Mouse (Mus musculus) neutrophil, adult 83 days (primary cell): ENCODE data around the gene Tbp. TPM values are rescaled to one million over a fixed set of nuclear protein-coding genes. Genes with fewer than 3 reads are reported as not detected.

Experiments used
- total RNA-seq, 2 experiments: library from RNA; stranded (reverse); gene quantifications; one replicate each; pipeline ENCODE4 v1.2.4; 2023

Gene Tbp
- total RNA-seq = 10 to 100 TPM; 29.2 to 31.6 TPM

DNA sequence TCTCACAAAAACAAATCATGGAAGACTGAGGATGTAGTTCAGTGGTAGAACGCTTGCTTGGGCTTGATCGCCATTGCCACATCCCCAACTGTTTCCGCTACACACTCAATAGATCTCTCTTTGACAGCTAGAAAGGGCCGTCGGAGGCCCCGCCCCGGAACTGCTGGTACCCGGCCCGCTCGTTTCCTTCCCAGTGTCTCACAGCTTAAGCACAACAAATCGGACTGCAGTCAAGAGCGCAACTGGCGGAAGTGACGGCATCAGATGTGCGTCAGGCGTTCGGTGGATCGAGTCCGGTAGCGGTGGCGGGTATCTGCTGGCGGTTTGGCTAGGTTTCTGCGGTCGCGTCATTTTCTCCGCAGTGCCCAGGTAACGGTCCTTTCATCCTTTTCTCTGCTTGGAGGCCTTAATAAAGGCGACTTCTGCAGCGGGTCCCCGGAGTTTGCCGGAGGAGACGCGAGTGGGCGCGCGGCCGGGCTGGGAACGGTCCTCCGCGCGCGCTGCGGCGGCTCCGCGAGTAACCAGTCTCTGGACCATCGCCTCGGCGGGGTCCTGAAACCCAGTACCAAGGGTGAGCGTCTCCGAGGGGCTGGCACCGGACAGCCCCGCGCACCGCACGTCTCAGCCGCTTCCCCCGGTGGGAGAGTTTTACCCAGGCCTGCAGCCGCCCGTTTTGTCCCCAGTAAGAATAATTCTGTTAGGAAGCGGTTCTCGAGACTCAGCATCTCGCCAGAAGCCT, at the start of gene Tbp, which contains the start of gene Psmb1:
Tbp (plus strand) TSS at position 233 of the 739 bp plus-strand sequence.
Psmb1 (minus strand) TSS at position 96 of the 739 bp plus-strand sequence.

DNA sequence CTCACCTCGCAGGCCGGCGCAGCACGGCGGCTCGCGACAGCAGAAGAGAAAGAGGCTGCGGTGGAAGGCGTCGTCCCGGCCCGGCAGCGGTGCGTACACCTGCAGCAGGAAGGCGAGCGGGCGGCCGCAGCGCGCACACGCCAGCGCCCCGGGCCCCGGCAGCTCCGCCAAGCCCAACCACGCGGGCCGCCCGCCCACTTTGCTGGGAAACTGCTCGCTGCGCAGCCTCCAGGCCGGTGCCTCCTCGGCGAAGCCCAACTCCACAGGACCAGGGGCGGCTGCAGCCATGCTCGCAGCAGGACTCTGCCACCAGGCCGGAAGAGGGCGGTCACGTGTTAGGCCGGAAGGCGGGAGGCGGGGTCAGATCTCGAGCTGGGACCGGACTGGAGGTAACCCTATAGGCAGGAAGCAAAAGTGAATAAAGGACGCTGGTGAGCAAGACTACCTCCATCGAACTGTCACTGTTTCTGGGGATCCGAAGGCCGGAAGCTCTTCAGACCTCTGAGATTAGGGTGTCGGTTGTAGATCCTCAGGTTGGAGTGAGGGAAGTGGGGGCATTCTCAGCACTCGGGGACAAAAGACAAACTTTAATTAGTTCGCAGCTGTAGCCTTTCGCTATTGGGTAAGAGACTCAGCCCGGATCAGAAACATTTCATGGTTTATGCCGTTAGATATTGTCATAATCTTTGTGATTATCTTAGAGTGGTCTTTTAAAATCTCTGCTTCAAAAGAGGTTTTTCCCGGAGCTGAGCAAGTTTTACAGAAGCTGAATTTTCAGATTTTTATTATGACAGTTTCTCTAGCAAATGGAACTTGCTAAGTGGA, 27.5 kb downstream of the Tbp start, which contains the start of gene Pdcd2:
Pdcd2 (minus strand) TSS at position 316 of the 825 bp plus-strand sequence.

DNA sequence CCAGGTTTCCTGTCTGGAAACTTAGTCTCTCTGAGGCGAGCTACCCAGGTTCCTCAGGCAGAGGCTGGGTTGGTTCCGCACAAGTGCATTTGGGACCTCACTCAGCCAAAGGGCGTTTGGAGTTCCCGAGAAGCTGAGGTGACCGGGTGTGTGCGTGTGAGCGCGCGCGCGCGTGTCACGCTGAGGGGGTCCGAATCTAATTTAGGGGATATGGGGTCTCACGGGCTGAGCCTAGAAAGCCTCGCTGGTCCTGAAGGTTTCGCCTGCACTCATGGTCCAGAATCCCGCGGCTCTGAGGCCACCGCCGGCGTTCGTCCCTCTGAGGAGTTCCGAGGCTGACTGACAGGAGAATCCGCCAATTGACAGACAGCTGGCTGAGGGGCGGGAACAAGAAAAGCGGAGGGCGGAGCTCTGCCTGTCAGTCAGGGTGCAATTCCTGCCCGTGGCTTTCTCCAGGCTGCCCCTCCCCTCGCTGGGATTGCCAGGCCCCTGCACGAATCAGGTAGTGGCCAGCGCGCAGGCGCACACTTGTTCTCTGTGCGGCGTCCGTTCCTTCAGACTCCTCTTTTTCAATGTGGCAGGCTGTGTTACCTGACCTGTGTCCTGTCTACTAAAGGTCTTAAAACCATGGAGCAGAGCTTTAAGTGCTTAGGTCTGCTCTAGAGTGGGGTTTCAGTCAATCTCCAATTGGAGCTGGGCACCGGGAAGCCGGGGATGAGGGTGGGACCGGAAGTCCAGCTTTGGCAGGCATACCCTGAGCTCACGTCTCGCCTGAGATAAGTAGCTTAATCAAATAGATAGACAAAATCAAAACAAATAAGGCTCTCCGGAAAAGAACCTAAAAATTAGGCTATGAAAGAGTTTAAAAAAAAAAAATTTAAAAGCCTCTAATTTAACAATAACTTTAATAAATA, 64.6 kb downstream of the Tbp start, which contains the start of gene Prdm9:
Prdm9 (minus strand) TSS at position 341 of the 914 bp plus-strand sequence.

Other genes with a start within 250 kb of the Tbp start
- gene Dll1, start 123.0 kb upstream of the Tbp start, total RNA-seq = not detected
- 10 to 100 TPM; 10.5 to 13.7 TPM for gene Fam120b, start 103.7 kb upstream of the Tbp start, total RNA-seq
- gene Psmb1, start 137 bp upstream of the Tbp start, total RNA-seq = 10 to 100 TPM; 72.6 to 72.8 TPM
- gene Pdcd2, start 27.4 kb downstream of the Tbp start, total RNA-seq = 10 to 100 TPM; 11.1 to 12.5 TPM
- gene Prdm9, start 64.5 kb downstream of the Tbp start, total RNA-seq = 1 to 10 TPM; 5.0 to 9.3 TPM
- 10 to 100 TPM; 68.9 to 74.1 TPM for gene Chd1, start 205.1 kb downstream of the Tbp start, total RNA-seq